Mouse (Mus musculus) MEL (cell line): ENCODE results near the gene Glce. TPM values are rescaled to one million over a fixed set of nuclear protein-coding genes. Genes with fewer than 3 reads are reported as not detected.

Experiments used
- DNase-seq: peaks from one replicate; pipeline ENCODE4 v3.0.0; 2011; ENCODE audit warnings: low read depth, low spot score
- H3K27ac ChIP-seq: 2 replicates; pipeline ENCODE4 v1.5.1; 2012; ENCODE audit warnings: low read depth, mild to moderate bottlenecking, control low read depth, low read length, moderate library complexity; ENCODE audit not compliant: control insufficient read depth
- H3K27me3 ChIP-seq, 2 experiments: fragments of 150-350 bp in 1 of 2; sonication (generic) in 1 of 2; 2 replicates each; pipeline ENCODE4 v1.6.1; 2012; ENCODE audit warnings: low read length in 2 of 2, mild to moderate bottlenecking in 2 of 2, improper control_type of control experiment in 1 of 2, moderate library complexity in 1 of 2; ENCODE audit not compliant: insufficient read depth in 2 of 2, control insufficient read depth in 1 of 2
- H3K36me3 ChIP-seq, 2 experiments: 2 replicates each; pipeline ENCODE4 v1.6.1; 2012 to 2014; ENCODE audit warnings: low read length in 2 of 2, improper control_type of control experiment in 1 of 2, inconsistent platforms in 1 of 2, mild to moderate bottlenecking in 1 of 2; ENCODE audit not compliant: insufficient read depth in 2 of 2, control insufficient read depth in 1 of 2
- H3K4me1 ChIP-seq, 2 experiments: fragments of 150-350 bp in 1 of 2; sonication (generic) in 1 of 2; 2 replicates each; pipeline ENCODE4 v1.6.1; 2012; ENCODE audit warnings: low read length in 2 of 2, improper control_type of control experiment in 1 of 2, mild to moderate bottlenecking in 1 of 2; ENCODE audit not compliant: insufficient read depth in 2 of 2, control insufficient read depth in 1 of 2
- H3K4me3 ChIP-seq, 2 experiments: fragments of 150-350 bp in 1 of 2; sonication (generic) in 1 of 2; 2 replicates each; pipeline ENCODE4 v1.5.1; 2012; ENCODE audit warnings: low read depth in 2 of 2, low read length in 2 of 2, mild to moderate bottlenecking in 2 of 2, moderate library complexity in 2 of 2, control low read depth in 1 of 2, improper control_type of control experiment in 1 of 2; ENCODE audit not compliant: control insufficient read depth in 1 of 2, insufficient read depth in 1 of 2
- H3K79me2 ChIP-seq: 2 replicates; pipeline ENCODE4 v1.6.1; 2012; ENCODE audit warnings: mild to moderate bottlenecking, low read length, moderate library complexity; ENCODE audit not compliant: control insufficient read depth, poor library complexity, insufficient read depth
- H3K9ac ChIP-seq: 2 replicates; pipeline ENCODE4 v1.6.1; 2012; ENCODE audit warnings: low read depth, mild to moderate bottlenecking, control low read depth, low read length, moderate library complexity; ENCODE audit not compliant: control insufficient read depth, poor library complexity, severe bottlenecking
- H3K9me3 ChIP-seq: fragments of 150-350 bp; sonication (generic); replicated peaks from 2 replicates; pipeline ENCODE4 v1.6.1; 2012; ENCODE audit warnings: mild to moderate bottlenecking, low read length, improper control_type of control experiment, moderate library complexity; ENCODE audit not compliant: insufficient read depth
- CHD1 ChIP-seq: IDR thresholded peaks from 2 replicates; pipeline ENCODE4 v1.6.1; 2012; ENCODE audit warnings: low read depth, mild to moderate bottlenecking, inconsistent platforms, low read length, improper control_type of control experiment
- MAFK ChIP-seq: IDR thresholded peaks from 2 replicates; pipeline ENCODE4 v1.6.1; 2011; ENCODE audit warnings: low read depth, mild to moderate bottlenecking, low read length, improper control_type of control experiment, borderline replicate concordance
- MAZ ChIP-seq: IDR thresholded peaks from 2 replicates; pipeline ENCODE4 v1.6.1; 2012; ENCODE audit warnings: low read depth, mild to moderate bottlenecking, inconsistent platforms, low read length, improper control_type of control experiment
- MEF2A ChIP-seq: IDR thresholded peaks from 2 replicates; pipeline ENCODE4 v1.6.1; 2014; ENCODE audit warnings: low read depth, mild to moderate bottlenecking, inconsistent platforms, low read length, improper control_type of control experiment; ENCODE audit not compliant: poor library complexity, insufficient replicate concordance, severe bottlenecking; ENCODE audit errors: extremely low read depth
- MXI1 ChIP-seq: IDR thresholded peaks from 2 replicates; pipeline ENCODE4 v1.6.1; 2011; ENCODE audit warnings: mild to moderate bottlenecking, low read depth, low read length, improper control_type of control experiment
- MYB ChIP-seq: IDR thresholded peaks from 2 replicates; pipeline ENCODE4 v1.6.1; 2011; ENCODE audit warnings: mild to moderate bottlenecking, low read depth, low read length, improper control_type of control experiment
- MYC ChIP-seq: IDR thresholded peaks from 2 replicates; pipeline ENCODE4 v1.6.1; 2011; ENCODE audit warnings: low read depth, mild to moderate bottlenecking, low read length, improper control_type of control experiment, moderate library complexity
- POLR2AphosphoS5 ChIP-seq: IDR thresholded peaks from 2 replicates; pipeline ENCODE4 v1.6.1; 2012; ENCODE audit warnings: low read depth, borderline replicate concordance, mild to moderate bottlenecking, inconsistent platforms, low read length, moderate library complexity, mixed read lengths
- RCOR1 ChIP-seq: IDR thresholded peaks from 2 replicates; pipeline ENCODE4 v1.6.1; 2012; ENCODE audit warnings: low read depth, mild to moderate bottlenecking, inconsistent platforms, low read length, improper control_type of control experiment
- TBP ChIP-seq: IDR thresholded peaks from 2 replicates; pipeline ENCODE4 v1.8.0; 2011; ENCODE audit warnings: low read depth, low read length, improper control_type of control experiment
- UBTF ChIP-seq: IDR thresholded peaks from 2 replicates; pipeline ENCODE4 v1.6.1; 2012; ENCODE audit warnings: low read depth, mild to moderate bottlenecking, inconsistent platforms, low read length, improper control_type of control experiment, moderate library complexity, borderline replicate concordance; ENCODE audit not compliant: insufficient read depth
- USF2 ChIP-seq, 2 experiments: IDR thresholded peaks; 2 replicates each; pipeline ENCODE4 v1.6.1; 2011 to 2012; ENCODE audit warnings: improper control_type of control experiment in 2 of 2, low read length in 2 of 2, borderline replicate concordance in 1 of 2, inconsistent platforms in 1 of 2, low read depth in 1 of 2, mild to moderate bottlenecking in 1 of 2; ENCODE audit not compliant: insufficient read depth in 1 of 2
- ZKSCAN1 ChIP-seq: IDR thresholded peaks from 2 replicates; pipeline ENCODE4 v1.6.1; 2012; ENCODE audit warnings: low read depth, mild to moderate bottlenecking, inconsistent platforms, low read length, improper control_type of control experiment, moderate library complexity
- ZMIZ1 ChIP-seq: IDR thresholded peaks from 2 replicates; pipeline ENCODE4 v1.6.1; 2012; ENCODE audit warnings: low read depth, mild to moderate bottlenecking, inconsistent platforms, low read length, improper control_type of control experiment, moderate library complexity
- polyA plus RNA-seq, 2 experiments: library from polyadenylated mRNA; stranded (reverse) in 1 of 2; unstranded in 1 of 2; fragments of >175 nt in 1 of 2; fragments of >200 nt in 1 of 2; gene quantifications; 2 replicates each; pipeline versions ENCODE4 v1.2.1 to v1.2.4; 2012; ENCODE audit warnings: low replicate concordance in 2 of 2, low read depth in 1 of 2; ENCODE audit not compliant: insufficient read length in 2 of 2, insufficient read depth in 1 of 2, missing spikeins in 1 of 2
- total RNA-seq: library from RNA; depleted of rRNA; stranded (reverse); fragments of 300-350 nt; gene quantifications from 2 replicates; pipeline ENCODE4 v1.2.3, GENCODE M21; 2012

Glce gene
- total and polyA plus RNA-seq, 3 experiments: 9.2 to 12.2 TPM; not detected in 1

DNA sequence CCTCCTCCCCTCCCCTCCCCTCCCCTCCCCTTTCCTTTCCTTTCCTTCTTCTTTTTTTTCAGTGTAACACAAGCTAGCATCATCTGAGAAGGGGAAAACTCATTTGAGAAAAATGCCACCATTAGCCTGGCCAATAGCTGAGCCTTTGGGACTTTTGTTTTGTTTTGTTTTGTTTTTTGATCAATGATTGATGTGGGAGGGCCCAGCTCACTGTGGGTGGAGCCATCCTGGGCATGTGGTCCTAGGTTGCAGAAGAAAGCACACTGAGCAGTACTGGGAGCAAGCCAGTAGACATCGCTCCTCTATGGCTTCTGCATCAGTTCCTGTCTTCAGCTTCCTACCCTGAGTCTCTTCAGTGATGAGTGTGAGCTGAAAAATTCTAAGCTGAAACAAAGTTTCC is 86.6 kb downstream of the Glce start:
- Histone ChIP-seq H3K79me2 (no peaks in the 10 kb centered on the region), H3K4me3 (no peak overlapping the region), H3K9ac (no peak overlapping the region), H3K27ac (no peak overlapping the region), H3K4me1 (no peaks in the 10 kb centered on the region), H3K9me3 (no peaks in the 10 kb centered on the region), H3K27me3 (no peaks in the 10 kb centered on the region; a peak in 2 of 4 replicates), H3K36me3 (no peaks in the 10 kb centered on the region)
- DNase-seq: no peak
- TF ChIP-seq CHD1 (no peak), RCOR1 (no peak), TBP (no peak), USF2 (IDR thresholded peaks at IDR 0.05; ENCODE audit: borderline replicate concordance in 1 of 2, insufficient read depth in 1 of 2, low read depth in 1 of 2, low read length in 2 of 2) (no peak), MYB (no peak), MYC (no peak), ZMIZ1 (no peak)

- Histone ChIP-seq H3K4me1 (no peaks in the 10 kb centered on the region), H3K9ac (no peak overlapping the region), H3K27me3 (peaks cover 0 to 2% of the 10 kb centered on the region in 2 experiments; a peak in 2 of 4 replicates), H3K79me2 (no peaks in the 10 kb centered on the region), H3K27ac (no peak overlapping the region)
- TF ChIP-seq MAZ (no peak), MAFK (no peak), MYB (no peak), ZKSCAN1 (no peak)
- TF ChIP-seq, all 39 proteins: peak for 0
- Histone ChIP-seq H3K36me3 (no peaks in the 10 kb centered on the region), H3K4me3 (no peak overlapping the region), H3K9me3 (no peaks in the 10 kb centered on the region)
- DNase-seq: peak; percentile 12
These were observed 90.2 kb downstream of the Glce start for GRCm38 (mm10) chr9:62032206-62032605.

GRCm38 (mm10) chr9:62028072-62028471 is 94.4 kb downstream of the Glce start:
- TF ChIP-seq POLR2AphosphoS5 (no peak), UBTF (no peak), MEF2A (no peak), USF2 (IDR thresholded peaks at IDR 0.05; ENCODE audit: borderline replicate concordance in 1 of 2, insufficient read depth in 1 of 2, low read depth in 1 of 2, low read length in 2 of 2) (no peak), MXI1 (no peak)
- TF ChIP-seq, all 39 proteins: peak for 0
- Histone ChIP-seq H3K4me3 (no peak overlapping the region), H3K4me1 (0 out of 4 replicates have a peak, but pooled peaks cover 0 to 3% of the 10 kb centered on the region in 2 experiments), H3K9ac (no peak overlapping the region), H3K27me3 (peaks cover 4 to 14% of the 10 kb centered on the region in 2 experiments), H3K27ac (no peak overlapping the region), H3K36me3 (no peaks in the 10 kb centered on the region; a peak in 1 of 4 replicates), H3K79me2 (no peaks in the 10 kb centered on the region), H3K9me3 (no peaks in the 10 kb centered on the region)
- DNase-seq: no peak
